Mouse (Mus musculus) midbrain, postnatal 0 days (tissue): ENCODE measurements around the gene Olfr1402. TPM values are rescaled to one million over a fixed set of nuclear protein-coding genes. Genes with fewer than 3 reads are reported as not detected.

ENCODE experiments used
- ATAC-seq: fragments of 200-750 bp; cut with Nextera tagmentation; 2 replicates; pipeline ENCODE4 v1.8.0; 2017; ENCODE audit warnings: moderate number of reproducible peaks, mild to moderate bottlenecking, moderate TSS enrichment, moderate library complexity; ENCODE audit not compliant: low FRiP score
- DNase-seq: peaks from one replicate; pipeline ENCODE4 v3.0.0-alpha.2; 2015; ENCODE audit warnings: low spot score
- H3K27ac ChIP-seq: fragments of 300-500 bp; sonication (generic); 2 replicates; pipeline ENCODE4 v1.5.1; 2014; ENCODE audit warnings: low read depth, mild to moderate bottlenecking, low read length, mixed read lengths
- H3K27me3 ChIP-seq: fragments of 300-500 bp; sonication (generic); 2 replicates; pipeline ENCODE4 v1.6.1; 2014; ENCODE audit warnings: low read length, control low read depth, mixed read lengths; ENCODE audit not compliant: insufficient read depth
- H3K36me3 ChIP-seq: fragments of 300-500 bp; sonication (generic); 2 replicates; pipeline ENCODE4 v1.6.1; 2014; ENCODE audit warnings: low read length, control low read depth, mixed read lengths; ENCODE audit not compliant: insufficient read depth
- H3K4me1 ChIP-seq: fragments of 300-500 bp; sonication (generic); 2 replicates; pipeline ENCODE4 v1.6.1; 2014; ENCODE audit warnings: mild to moderate bottlenecking, control low read depth, antibody characterized with exemption, low read length, mixed read lengths; ENCODE audit not compliant: insufficient read depth
- H3K4me2 ChIP-seq: fragments of 300-500 bp; sonication (generic); 2 replicates; pipeline ENCODE4 v1.6.1; 2014; ENCODE audit warnings: low read depth, mild to moderate bottlenecking, low read length, mixed read lengths; ENCODE audit not compliant: poor library complexity, severe bottlenecking
- H3K4me3 ChIP-seq: fragments of 300-500 bp; sonication (generic); 2 replicates; pipeline ENCODE4 v1.5.1; 2014; ENCODE audit warnings: low read depth, mild to moderate bottlenecking, low read length, moderate library complexity
- H3K9ac ChIP-seq: fragments of 300-500 bp; sonication (generic); replicated peaks from 2 replicates; pipeline ENCODE4 v1.6.1; 2014; ENCODE audit warnings: mild to moderate bottlenecking, low read length, moderate library complexity, mixed read lengths; ENCODE audit not compliant: poor library complexity, severe bottlenecking
- H3K9me3 ChIP-seq: fragments of 300-500 bp; sonication (generic); 2 replicates; pipeline ENCODE4 v1.6.1; 2016; ENCODE audit warnings: low read length, control low read depth
- CTCF ChIP-seq: IDR thresholded peaks from 2 replicates; pipeline ENCODE4 v1.5.1; 2016; ENCODE audit warnings: antibody characterized with exemption, mild to moderate bottlenecking
- WGBS: fragments of 180-500 bp; shearing (Covaris S2); extraction: QIAGEN DNeasy Blood & Tissue Kit; methylation state at CpG from one replicate; pipeline ENCODE4 v1.1.7; 2014; 5-methylcytosine and 5-hydroxymethylcytosine counted together
- polyA plus RNA-seq: library from polyadenylated mRNA; unstranded; fragments of >200 nt; fragmentation: Nextera tagmentation; extraction: Ambion mirVana; gene quantifications from 2 replicates; pipeline ENCODE4 v1.2.1, GENCODE M21; 2015
- total RNA-seq: library from RNA; depleted of rRNA; stranded (reverse); fragments of >200 nt; gene quantifications from 2 replicates; pipeline ENCODE4 v1.2.3, GENCODE M21; 2014; rRNA removed

Olfr1402 gene
- total and polyA plus RNA-seq, 2 experiments from 2014 or later: not detected

DNA sequence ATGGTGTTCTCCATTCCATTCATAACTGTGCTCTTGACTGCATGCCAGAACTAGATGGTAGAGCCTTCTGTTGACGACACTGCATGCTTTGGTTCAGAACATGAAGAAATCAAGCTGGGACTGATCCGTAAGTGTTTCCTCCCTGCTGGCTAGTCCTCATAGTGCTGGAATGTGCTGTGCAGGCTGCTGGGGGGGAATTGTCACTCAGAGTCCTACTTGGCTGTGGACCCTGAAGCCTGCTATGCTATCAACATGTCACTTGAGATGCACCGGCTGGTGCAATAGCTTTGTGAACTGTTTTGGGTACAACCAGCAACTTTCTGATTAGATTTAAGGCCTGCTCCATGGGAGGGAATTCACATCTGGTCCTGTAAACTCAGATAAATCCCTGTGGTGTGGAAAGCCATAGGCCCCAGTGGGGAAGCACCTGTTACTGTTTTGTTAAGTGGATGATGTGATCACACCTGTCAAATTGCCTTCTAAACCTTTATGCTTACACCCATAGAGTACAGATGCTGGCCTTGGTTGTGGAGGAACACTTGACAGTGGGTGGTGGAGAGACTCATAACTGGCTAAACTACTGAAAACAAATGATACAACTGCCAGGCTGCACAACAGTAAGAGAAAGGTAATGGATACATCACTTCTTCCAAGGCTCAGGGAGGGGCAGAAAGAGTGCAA is 58.3 kb downstream of the Olfr1402 start:
- no peaks in the 10 kb centered on the region for H3K27me3 ChIP-seq
- H3K27ac ChIP-seq: no peak overlapping the region
- no peak overlapping the region for H3K9ac ChIP-seq
- WGBS: 84% methylated on average over 3 of the region's 3 CpGs
- H3K4me1 ChIP-seq: no peaks in the 10 kb centered on the region
- ATAC-seq (no peak), DNase-seq (no peak)
- TF ChIP-seq CTCF: no peak
- H3K4me3 ChIP-seq: no peak overlapping the region
- H3K4me2 ChIP-seq: no peak overlapping the region
- H3K9me3 ChIP-seq: no peaks in the 10 kb centered on the region
- no peaks in the 10 kb centered on the region for H3K36me3 ChIP-seq

DNA sequence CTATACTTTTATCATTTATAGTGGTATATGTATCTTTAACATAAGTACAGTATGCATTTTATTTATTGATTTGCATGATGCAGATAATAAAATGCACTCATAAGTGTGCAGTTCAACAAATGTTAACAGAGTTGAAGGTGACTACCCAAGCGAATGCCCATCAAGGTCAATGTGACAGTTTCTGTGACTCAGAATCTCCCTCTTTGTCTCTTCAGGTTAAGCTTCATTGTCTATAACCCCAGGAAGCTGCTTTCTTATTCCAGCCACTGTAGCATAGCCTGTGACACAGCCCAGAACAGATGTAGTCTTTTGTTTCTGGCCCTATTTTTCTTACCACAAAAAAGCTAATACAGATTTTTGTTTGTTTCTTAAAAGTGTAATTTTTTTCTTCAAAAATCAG is 63.4 kb downstream of the Olfr1402 start:
- DNase-seq (no peak), ATAC-seq (no peak)
- Histone ChIP-seq H3K4me1 (no peaks in the 10 kb centered on the region), H3K4me2 (no peak overlapping the region), H3K27me3 (no peaks in the 10 kb centered on the region), H3K27ac (no peak overlapping the region), H3K36me3 (no peaks in the 10 kb centered on the region), H3K9ac (no peak overlapping the region), H3K9me3 (no peaks in the 10 kb centered on the region), H3K4me3 (no peak overlapping the region)
- 34% methylated on average over 1 of the region's 1 CpGs for WGBS
- no peak for TF ChIP-seq CTCF

Other genes starting within 250 kb of the Olfr1402 start
- 32.2 and 39.6 TPM in 2 replicates for gene Bcl9, start 124.1 kb downstream of the Olfr1402 start, total RNA-seq
- 58.9 and 61.3 TPM in 2 replicates for gene Bcl9, start 124.1 kb downstream of the Olfr1402 start, polyA plus RNA-seq
- gene Chd1l, start 188.2 kb upstream of the Olfr1402 start, total RNA-seq: 5.9 and 7.1 TPM in 2 replicates
- gene Chd1l, start 188.2 kb upstream of the Olfr1402 start, polyA plus RNA-seq: 6.8 and 6.9 TPM in 2 replicates
- gene Fmo5, start 206.8 kb upstream of the Olfr1402 start, total RNA-seq: 0.38 and 0.71 TPM in 2 replicates
- 0.60 and 0.75 TPM in 2 replicates for gene Fmo5, start 206.8 kb upstream of the Olfr1402 start, polyA plus RNA-seq
- gene Prkab2, start 236.2 kb upstream of the Olfr1402 start, total RNA-seq: 30.4 and 33.1 TPM in 2 replicates
- gene Prkab2, start 236.2 kb upstream of the Olfr1402 start, polyA plus RNA-seq: 17.6 and 18.1 TPM in 2 replicates